Mouse (Mus musculus) liver, postnatal 0 days (tissue): ENCODE data around the gene Asap2. TPM values are rescaled to one million over a fixed set of nuclear protein-coding genes. Genes with fewer than 3 reads are reported as not detected.

Experiments
- ATAC-seq: fragments of 200-750 bp; cut with Nextera tagmentation; 2 replicates; pipeline ENCODE4 v1.8.0; 2017; ENCODE audit warnings: mild to moderate bottlenecking, moderate library complexity
- DNase-seq: peaks from one replicate; pipeline ENCODE4 v3.0.0-alpha.2; 2016
- H3K27ac ChIP-seq: fragments of 300-500 bp; sonication (generic); 2 replicates; pipeline ENCODE4 v1.5.1; 2014; ENCODE audit warnings: antibody characterized with exemption, moderate library complexity, mild to moderate bottlenecking, low read depth
- H3K27me3 ChIP-seq: fragments of 300-500 bp; sonication (generic); 2 replicates; pipeline ENCODE4 v1.6.1; 2014; ENCODE audit warnings: low read length, control low read depth, mixed read lengths; ENCODE audit not compliant: insufficient read depth
- H3K36me3 ChIP-seq: fragments of 300-500 bp; sonication (generic); replicated peaks from 2 replicates; pipeline ENCODE4 v1.6.1; 2014; ENCODE audit warnings: mild to moderate bottlenecking, control low read depth, low read length, moderate library complexity, mixed read lengths; ENCODE audit not compliant: insufficient read depth
- H3K4me1 ChIP-seq: fragments of 300-500 bp; sonication (generic); 2 replicates; pipeline ENCODE4 v1.6.1; 2014; ENCODE audit warnings: antibody characterized with exemption, mild to moderate bottlenecking, control low read depth; ENCODE audit not compliant: insufficient read depth
- H3K4me2 ChIP-seq: fragments of 300-500 bp; sonication (generic); 2 replicates; pipeline ENCODE4 v1.6.1; 2014; ENCODE audit warnings: low read depth, mild to moderate bottlenecking, low read length, moderate library complexity, mixed read lengths
- H3K4me3 ChIP-seq: fragments of 300-500 bp; sonication (generic); 2 replicates; pipeline ENCODE4 v1.5.1; 2014; ENCODE audit warnings: low read depth, low read length
- H3K9ac ChIP-seq: fragments of 300-500 bp; sonication (generic); replicated peaks from 2 replicates; pipeline ENCODE4 v1.6.1; 2014; ENCODE audit warnings: mild to moderate bottlenecking, moderate library complexity
- H3K9me3 ChIP-seq: fragments of 300-500 bp; sonication (generic); 2 replicates; pipeline ENCODE4 v1.6.1; 2016; ENCODE audit warnings: mild to moderate bottlenecking, control low read depth, low read length, mixed read lengths
- CTCF ChIP-seq: sonication (generic); IDR thresholded peaks from 2 replicates; pipeline ENCODE4 v1.5.1; 2016; ENCODE audit warnings: antibody characterized with exemption, low read depth
- EP300 ChIP-seq: IDR thresholded peaks from 2 replicates; pipeline ENCODE4 v1.6.1; 2016; ENCODE audit warnings: antibody characterized with exemption, low read depth, mild to moderate bottlenecking
- WGBS: fragments of 180-500 bp; shearing (Covaris S2); extraction: QIAGEN DNeasy Blood & Tissue Kit; methylation state at CpG from one replicate; pipeline ENCODE4 v1.1.7; 2014; ENCODE audit not compliant: insufficient replicate concordance; 5-methylcytosine and 5-hydroxymethylcytosine counted together
- polyA plus RNA-seq: library from polyadenylated mRNA; unstranded; fragments of >200 nt; fragmentation: Nextera tagmentation; extraction: Ambion mirVana; gene quantifications from 2 replicates; pipeline ENCODE4 v1.2.1, GENCODE M21; 2015

The Asap2 gene
- polyA plus RNA-seq, 1 experiment from 2014 or later, result 0.96 TPM

GRCm38 (mm10) chr12:21201485-21202269 lies 211.4 kb downstream of the Asap2 start:
- WGBS, result 53% methylated on average over 10 of the region's 10 CpGs
- no peak overlapping the region for H3K4me2 ChIP-seq
- H3K9ac ChIP-seq, result no peak overlapping the region
- no peak for DNase-seq
- peaks cover 27% of the 10 kb centered on the region for H3K4me1 ChIP-seq
- peak; percentile 72 for ATAC-seq
- H3K27me3 ChIP-seq, result no peaks in the 10 kb centered on the region
- TF ChIP-seq CTCF (no peak), EP300 (no peak)
- H3K27ac ChIP-seq, result peak overlapping the region; percentile 64
- H3K9me3 ChIP-seq, result no peaks in the 10 kb centered on the region
- H3K36me3 ChIP-seq, result 0 out of 2 replicates have a peak, but pooled peaks cover 3% of the 10 kb centered on the region
- no peak overlapping the region for H3K4me3 ChIP-seq

- Histone ChIP-seq H3K27me3 (no peaks in the 10 kb centered on the region), H3K9ac (no peak overlapping the region), H3K4me2 (no peak overlapping the region), H3K4me1 (peaks cover 27% of the 10 kb centered on the region), H3K27ac (peak overlapping the region; percentile 13; the same call in 1 of the 2 replicates), H3K9me3 (no peaks in the 10 kb centered on the region), H3K36me3 (peaks cover 3% of the 10 kb centered on the region; the same call in 1 of the 2 replicates), H3K4me3 (no peak overlapping the region)
- 33% methylated on average over 11 of the region's 11 CpGs for WGBS
- ATAC-seq (peak; percentile 44), DNase-seq (peak; percentile 59)
- TF ChIP-seq CTCF (no peak), EP300 (no peak)
These were observed 214.5 kb downstream of the Asap2 start for GRCm38 (mm10) chr12:21204701-21205312.

- Histone ChIP-seq H3K4me3 (no peak overlapping the region), H3K4me2 (no peak overlapping the region), H3K9ac (no peak overlapping the region), H3K36me3 (peaks cover 3% of the 10 kb centered on the region; the same call in 1 of the 2 replicates), H3K9me3 (no peaks in the 10 kb centered on the region), H3K27ac (no peak overlapping the region), H3K27me3 (no peaks in the 10 kb centered on the region), H3K4me1 (peaks cover 23% of the 10 kb centered on the region)
- TF ChIP-seq CTCF, result no peak
- TF ChIP-seq EP300, result no peak
- ATAC-seq (no peak), DNase-seq (no peak)
- whole genome bisulfite sequencing, result 63% methylated on average over 4 of the region's 4 CpGs
These were observed 215.5 kb downstream of the Asap2 start for GRCm38 (mm10) chr12:21205799-21206198.

GRCm38 (mm10) chr12:21207422-21207821 lies 217.2 kb downstream of the Asap2 start:
- Histone ChIP-seq H3K27me3 (no peaks in the 10 kb centered on the region), H3K4me2 (no peak overlapping the region), H3K4me3 (no peak overlapping the region), H3K27ac (no peak overlapping the region), H3K36me3 (peaks cover 3% of the 10 kb centered on the region; the same call in 1 of the 2 replicates), H3K9ac (no peak overlapping the region), H3K4me1 (peaks cover 13% of the 10 kb centered on the region), H3K9me3 (no peaks in the 10 kb centered on the region)
- WGBS, result 73% methylated on average over 5 of the region's 5 CpGs
- ATAC-seq (no peak), DNase-seq (no peak)
- TF ChIP-seq CTCF (no peak), EP300 (no peak)

- ATAC-seq (no peak; the same call in 1 of the 2 replicates), DNase-seq (no peak)
- H3K4me2 ChIP-seq, result no peak overlapping the region
- no peak for TF ChIP-seq EP300
- H3K4me1 ChIP-seq, result peaks cover 9% of the 10 kb centered on the region
- H3K27ac ChIP-seq, result no peak overlapping the region
- H3K9ac ChIP-seq, result no peak overlapping the region
- H3K36me3 ChIP-seq, result peaks cover 5% of the 10 kb centered on the region
- H3K9me3 ChIP-seq, result no peaks in the 10 kb centered on the region
- H3K4me3 ChIP-seq, result no peak overlapping the region
- WGBS, result 45% methylated on average over 11 of the region's 11 CpGs
- H3K27me3 ChIP-seq, result no peaks in the 10 kb centered on the region
These were observed 218.0 kb downstream of the Asap2 start for GRCm38 (mm10) chr12:21208172-21208795.

GRCm38 (mm10) chr12:21209273-21209672 lies 219.0 kb downstream of the Asap2 start:
- TF ChIP-seq CTCF (no peak), EP300 (no peak)
- WGBS, result 66% methylated on average over 10 of the region's 10 CpGs
- peak; percentile 58 for ATAC-seq

More at GRCm38 (mm10) chr12:21209273-21209672, 219.0 kb downstream of the Asap2 start:
- DNase-seq, result no peak
- Histone ChIP-seq H3K36me3 (peaks cover 5% of the 10 kb centered on the region), H3K9me3 (no peaks in the 10 kb centered on the region), H3K4me2 (no peak overlapping the region), H3K4me1 (peaks cover 8% of the 10 kb centered on the region), H3K9ac (no peak overlapping the region), H3K27ac (no peak overlapping the region), H3K27me3 (no peaks in the 10 kb centered on the region), H3K4me3 (no peak overlapping the region)
